Mouse (Mus musculus) frontal cortex, postnatal 10 days (tissue): ENCODE results near the gene Pnliprp2.

ENCODE experiments used
- DNase-seq, 2 experiments: peaks; one replicate each; pipeline ENCODE4 v3.0.0; 2022; ENCODE audit warnings: low spot score in 2 of 2, mixed read lengths in 1 of 2

Pnliprp2 gene

GRCm38 (mm10) chr19:58759423-58759822, at the start of gene Pnliprp2:
Gene Pnliprp2, plus strand, starts transcription at chr19:58759719.
- DNase-seq, result no peak

- DNase-seq, result no peak
These were observed 41.6 kb upstream of the Pnliprp2 start for GRCm38 (mm10) chr19:58717925-58718324.

- no peak for DNase-seq
These were observed 39.1 kb upstream of the Pnliprp2 start for GRCm38 (mm10) chr19:58720439-58720838.

GRCm38 (mm10) chr19:58726551-58726950, 33.0 kb upstream of the Pnliprp2 start:
- DNase-seq, result no peak

GRCm38 (mm10) chr19:58727756-58728155, 31.8 kb upstream of the Pnliprp2 start:
- DNase-seq, result no peak

- DNase-seq, result peak in 1 of 2 experiments; percentile 11
These were observed 31.0 kb upstream of the Pnliprp2 start, which contains the start of gene Pnliprp1 for GRCm38 (mm10) chr19:58728445-58729031. Gene Pnliprp1, plus strand, starts transcription at chr19:58728887.

- no peak for DNase-seq
These were observed 26.3 kb upstream of the Pnliprp2 start for GRCm38 (mm10) chr19:58733216-58733615.

- no peak for DNase-seq
These were observed 21.4 kb upstream of the Pnliprp2 start for GRCm38 (mm10) chr19:58738111-58738510.

GRCm38 (mm10) chr19:58741036-58741435, 18.5 kb upstream of the Pnliprp2 start:
- DNase-seq, result no peak

- DNase-seq, result no peak
These were observed 16.8 kb upstream of the Pnliprp2 start for GRCm38 (mm10) chr19:58742711-58743110.

- DNase-seq, result no peak
These were observed 15.8 kb upstream of the Pnliprp2 start for GRCm38 (mm10) chr19:58743736-58744135.

GRCm38 (mm10) chr19:58747498-58748000, 12.0 kb upstream of the Pnliprp2 start:
- no peak for DNase-seq

- no peak for DNase-seq
These were observed 8.7 kb upstream of the Pnliprp2 start for GRCm38 (mm10) chr19:58750822-58751221.

GRCm38 (mm10) chr19:58751504-58751903, 8.0 kb upstream of the Pnliprp2 start:
- no peak for DNase-seq

- no peak for DNase-seq
These were observed 648 bp upstream of the Pnliprp2 start for GRCm38 (mm10) chr19:58758871-58759270.

- no peak for DNase-seq
These were observed 2.8 kb downstream of the Pnliprp2 start for GRCm38 (mm10) chr19:58762316-58762715.

- peak; percentile 56 to 65 for DNase-seq
These were observed 3.5 kb downstream of the Pnliprp2 start for GRCm38 (mm10) chr19:58762848-58763541.

GRCm38 (mm10) chr19:58767329-58767728, 7.8 kb downstream of the Pnliprp2 start:
- no peak for DNase-seq

GRCm38 (mm10) chr19:58776461-58776860, 16.9 kb downstream of the Pnliprp2 start:
- no peak for DNase-seq

- DNase-seq, result no peak
These were observed 22.0 kb downstream of the Pnliprp2 start for GRCm38 (mm10) chr19:58781566-58781965.

GRCm38 (mm10) chr19:58783938-58784337, 24.4 kb downstream of the Pnliprp2 start:
- no peak for DNase-seq

GRCm38 (mm10) chr19:58789194-58789593, 29.7 kb downstream of the Pnliprp2 start:
- no peak for DNase-seq

- DNase-seq, result no peak
These were observed 34.8 kb downstream of the Pnliprp2 start, which contains the start of gene 1700019N19Rik for GRCm38 (mm10) chr19:58794284-58794683. Gene 1700019N19Rik, minus strand, starts transcription at chr19:58794461.
